Mouse (Mus musculus) small intestine, adult 2 months (tissue): Measurements from ENCODE around the gene Atg5. TPM values are rescaled to one million over a fixed set of nuclear protein-coding genes. Genes with fewer than 3 reads are reported as not detected.

Experiments
- H3K27ac ChIP-seq: fragments of 200-500 bp; 2 replicates; pipeline ENCODE4 v1.5.1; 2012; ENCODE audit warnings: low read depth, low read length, control low read depth, inconsistent platforms; ENCODE audit not compliant: insufficient read depth
- H3K27me3 ChIP-seq: fragments of 200-500 bp; 2 replicates; pipeline ENCODE4 v1.6.1; 2012; ENCODE audit warnings: mild to moderate bottlenecking, moderate library complexity, low read length, inconsistent platforms; ENCODE audit not compliant: control insufficient read depth, insufficient read depth
- H3K36me3 ChIP-seq: fragments of 200-500 bp; 2 replicates; pipeline ENCODE4 v1.6.1; 2012; ENCODE audit warnings: mild to moderate bottlenecking, low read length, control low read depth, inconsistent platforms; ENCODE audit not compliant: control insufficient read depth, insufficient read depth
- H3K4me1 ChIP-seq: fragments of 200-500 bp; 2 replicates; pipeline ENCODE4 v1.6.1; 2012; ENCODE audit warnings: low read length, inconsistent platforms, mixed read lengths; ENCODE audit not compliant: control insufficient read depth, insufficient read depth, insufficient read length
- H3K4me3 ChIP-seq: fragments of 200-500 bp; 2 replicates; pipeline ENCODE4 v1.5.1; 2012; ENCODE audit warnings: low read depth, mild to moderate bottlenecking, control low read depth, inconsistent platforms, low read length, moderate library complexity
- CTCF ChIP-seq: fragments of 200-500 bp; IDR thresholded peaks from 2 replicates; pipeline ENCODE4 v1.5.1; 2012; ENCODE audit warnings: low read depth, mild to moderate bottlenecking, control low read depth, inconsistent platforms, low read length, moderate library complexity, mixed read lengths; ENCODE audit not compliant: insufficient replicate concordance, insufficient read length; ENCODE audit errors: extremely low read depth
- POLR2A ChIP-seq: fragments of 200-500 bp; IDR thresholded peaks from 2 replicates; pipeline ENCODE4 v1.6.1; 2012; ENCODE audit warnings: low read depth, mild to moderate bottlenecking, control low read depth, inconsistent platforms, low read length, moderate library complexity
- WGBS: fragments of 180-500 bp; shearing (Covaris S2); methylation state at CpG from one replicate; pipeline ENCODE4 v1.1.7; 2018; 5-methylcytosine and 5-hydroxymethylcytosine counted together
- polyA plus RNA-seq: library from polyadenylated mRNA; depleted of rRNA; stranded (reverse); fragments of >200 nt; gene quantifications from 2 replicates; pipeline ENCODE4 v1.2.3, GENCODE M21; 2012

Gene Atg5
- polyA plus RNA-seq, 1 experiment = 6.4 TPM

DNA sequence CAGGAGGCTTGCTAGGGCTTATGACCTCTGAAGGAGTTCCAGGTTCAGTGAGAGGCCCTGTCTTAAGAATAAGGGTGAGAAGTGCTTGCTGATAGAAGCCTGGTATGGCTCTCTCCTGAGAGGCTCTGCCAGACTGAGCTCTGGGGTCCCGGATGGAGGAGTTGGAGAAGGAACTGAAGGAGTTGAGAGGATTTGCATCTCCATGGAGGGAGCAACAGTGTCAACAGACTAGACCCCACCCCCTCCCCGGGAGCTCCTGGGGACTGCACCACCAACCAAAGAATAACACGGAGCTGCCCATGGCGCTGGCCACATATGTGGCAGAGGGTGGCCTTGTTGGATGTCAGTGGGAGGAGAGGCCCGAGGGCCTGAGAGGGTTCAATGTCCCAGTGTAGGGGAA, 47.1 kb downstream of the Atg5 start:
- H3K27ac ChIP-seq = no peak overlapping the region
- H3K4me3 ChIP-seq = no peak overlapping the region
- WGBS = 76% methylated on average over 5 of the region's 5 CpGs
- H3K36me3 ChIP-seq = peaks cover 5% of the 10 kb centered on the region
- H3K27me3 ChIP-seq = no peaks in the 10 kb centered on the region
- no peak for TF ChIP-seq CTCF
- no peak for TF ChIP-seq POLR2A
- H3K4me1 ChIP-seq = peaks cover 11% of the 10 kb centered on the region; the same call in 1 of the 2 replicates

DNA sequence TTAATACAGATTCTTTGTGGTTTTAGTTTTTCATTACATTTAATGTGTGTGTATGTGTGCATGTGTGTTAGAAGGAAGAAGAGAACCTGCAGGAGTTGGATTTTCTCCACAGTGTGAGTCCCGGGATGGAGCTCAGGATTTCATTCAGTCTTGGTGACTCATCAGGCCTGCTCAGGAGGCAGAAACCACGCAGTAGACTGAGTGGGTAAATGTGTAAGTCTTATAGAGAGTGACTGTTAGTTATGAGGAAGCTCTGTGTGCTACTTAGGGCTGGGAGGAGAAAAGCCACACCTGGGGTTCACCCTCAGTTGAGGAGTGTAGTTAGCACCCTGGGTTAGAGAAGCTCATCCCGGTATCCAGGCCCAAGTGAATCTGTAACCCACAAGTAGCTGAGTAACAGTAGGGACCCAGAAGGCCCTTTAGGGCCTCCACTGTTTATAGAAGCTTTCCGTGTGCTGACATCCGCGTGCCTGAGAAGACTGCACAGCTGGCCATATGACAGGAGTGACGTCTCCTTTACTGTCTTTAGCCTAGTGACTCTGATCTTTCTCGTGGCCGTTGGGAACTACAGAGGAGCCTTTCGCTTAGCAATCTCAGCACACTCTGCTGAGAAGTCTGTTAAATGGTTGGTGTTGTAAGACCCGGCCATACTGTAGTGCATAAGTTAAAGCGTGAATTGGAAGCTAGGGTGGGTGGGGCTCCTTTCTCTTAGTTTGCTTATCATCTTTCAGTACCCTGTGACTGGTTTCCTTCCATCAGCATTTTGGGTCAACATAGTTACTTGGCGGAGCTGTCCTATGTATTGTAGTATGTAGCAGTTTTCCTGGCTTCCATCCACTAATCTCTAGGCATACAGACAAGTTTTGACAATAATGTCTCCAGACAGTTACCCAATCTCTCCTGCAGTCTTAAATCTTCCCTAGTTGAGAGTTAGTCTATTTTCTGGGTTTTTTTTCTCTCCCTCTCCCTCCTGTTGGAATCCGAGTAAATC, 48.4 kb downstream of the Atg5 start:
- Histone ChIP-seq H3K36me3 (peaks cover 9% of the 10 kb centered on the region), H3K4me1 (peaks cover 11% of the 10 kb centered on the region; the same call in 1 of the 2 replicates), H3K4me3 (no peak overlapping the region), H3K27me3 (no peaks in the 10 kb centered on the region), H3K27ac (no peak overlapping the region)
- WGBS = 54% methylated on average over 14 of the region's 14 CpGs
- no peak for TF ChIP-seq CTCF

DNA sequence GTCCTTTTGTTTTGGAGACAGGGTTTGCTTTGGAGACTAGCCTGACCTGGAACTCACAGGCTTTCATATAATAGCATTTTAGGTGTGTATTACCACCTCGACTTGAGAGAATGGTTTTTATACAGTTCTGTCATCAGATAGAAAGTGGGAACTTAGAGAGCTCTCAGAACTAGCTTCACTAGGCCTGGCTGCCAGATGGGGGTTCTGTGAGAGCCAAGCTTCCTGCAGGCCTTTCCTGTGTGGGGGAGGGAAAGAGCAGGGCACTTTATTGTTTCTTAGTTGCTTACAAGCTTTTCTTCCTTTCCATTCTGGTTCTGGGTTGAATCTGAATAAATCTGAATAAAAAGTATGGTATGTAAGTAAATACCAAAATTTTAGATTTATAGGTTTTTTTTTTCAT, 54.0 kb downstream of the Atg5 start:
- TF ChIP-seq CTCF = no peak
- no peak for TF ChIP-seq POLR2A
- no peaks in the 10 kb centered on the region for H3K27me3 ChIP-seq
- WGBS = 48% methylated on average over 1 of the region's 1 CpGs
- no peak overlapping the region for H3K4me3 ChIP-seq
- H3K36me3 ChIP-seq = 0 out of 2 replicates have a peak, but pooled peaks cover 7% of the 10 kb centered on the region
- 0 out of 2 replicates have a peak, but pooled peaks cover 2% of the 10 kb centered on the region for H3K4me1 ChIP-seq
- peak overlapping the region; percentile 66 for H3K27ac ChIP-seq

DNA sequence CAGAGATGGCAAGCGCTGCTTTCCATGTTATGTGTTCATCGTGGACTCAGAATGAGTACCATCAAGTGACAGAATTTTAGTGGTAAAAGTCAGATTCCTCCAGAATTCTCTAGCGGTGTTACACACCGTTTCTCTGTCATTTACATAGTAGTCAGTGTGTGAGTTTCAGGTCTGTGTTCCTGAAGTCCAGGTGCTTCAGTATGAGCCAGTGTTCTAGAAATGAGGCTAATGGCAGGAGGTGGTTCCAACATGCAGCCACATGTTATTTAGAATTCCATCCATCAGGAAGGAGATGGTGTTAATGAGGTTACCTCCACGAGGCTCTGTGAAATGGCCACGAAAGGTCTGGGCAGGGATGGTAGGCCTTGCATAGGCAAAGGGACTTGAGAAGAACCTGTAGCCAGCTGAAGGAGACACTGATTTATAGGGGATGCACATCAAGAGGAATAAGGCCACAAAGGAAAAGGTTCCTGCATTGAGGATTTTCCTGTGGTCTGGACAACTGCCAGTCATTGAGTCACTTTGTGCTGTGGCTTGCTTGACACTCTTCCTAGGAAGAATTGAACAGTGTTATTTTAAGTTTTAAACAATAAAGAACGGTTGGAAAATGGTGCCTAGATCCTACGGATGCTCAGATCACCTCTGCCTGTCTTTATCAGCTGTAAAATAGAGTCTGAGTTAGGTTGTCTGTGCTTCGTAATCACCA, 55.1 kb downstream of the Atg5 start:
- WGBS = 88% methylated on average over 9 of the region's 9 CpGs
- Histone ChIP-seq H3K27me3 (no peaks in the 10 kb centered on the region), H3K4me1 (0 out of 2 replicates have a peak, but pooled peaks cover 2% of the 10 kb centered on the region), H3K36me3 (0 out of 2 replicates have a peak, but pooled peaks cover 7% of the 10 kb centered on the region), H3K4me3 (no peak overlapping the region), H3K27ac (no peak overlapping the region)
- TF ChIP-seq POLR2A = no peak

DNA sequence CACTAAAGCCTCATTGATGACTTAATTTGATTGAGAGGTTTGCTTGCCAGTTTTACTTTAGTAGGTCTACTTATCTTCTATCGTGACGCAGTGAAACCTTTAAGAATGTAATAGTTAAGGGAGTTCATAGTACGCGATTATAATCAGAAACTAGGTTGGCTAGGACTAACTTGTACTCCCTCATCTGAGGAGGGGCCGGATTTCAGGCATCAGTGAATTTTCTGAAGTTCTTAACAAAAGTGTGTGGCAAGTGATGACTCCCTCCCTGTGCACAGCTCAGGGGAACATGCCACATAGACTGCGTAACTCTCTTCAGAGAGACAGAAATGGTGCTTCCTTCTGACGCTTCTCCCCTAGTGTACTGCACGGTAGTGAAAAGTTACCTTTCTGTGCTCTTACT, 55.7 kb downstream of the Atg5 start:
- no peak for TF ChIP-seq CTCF
- no peak for TF ChIP-seq POLR2A
- Histone ChIP-seq H3K36me3 (0 out of 2 replicates have a peak, but pooled peaks cover 7% of the 10 kb centered on the region), H3K27me3 (no peaks in the 10 kb centered on the region), H3K4me1 (0 out of 2 replicates have a peak, but pooled peaks cover under 1% of the 10 kb centered on the region), H3K4me3 (no peak overlapping the region), H3K27ac (no peak overlapping the region)
- 89% methylated on average over 8 of the region's 8 CpGs for WGBS

DNA sequence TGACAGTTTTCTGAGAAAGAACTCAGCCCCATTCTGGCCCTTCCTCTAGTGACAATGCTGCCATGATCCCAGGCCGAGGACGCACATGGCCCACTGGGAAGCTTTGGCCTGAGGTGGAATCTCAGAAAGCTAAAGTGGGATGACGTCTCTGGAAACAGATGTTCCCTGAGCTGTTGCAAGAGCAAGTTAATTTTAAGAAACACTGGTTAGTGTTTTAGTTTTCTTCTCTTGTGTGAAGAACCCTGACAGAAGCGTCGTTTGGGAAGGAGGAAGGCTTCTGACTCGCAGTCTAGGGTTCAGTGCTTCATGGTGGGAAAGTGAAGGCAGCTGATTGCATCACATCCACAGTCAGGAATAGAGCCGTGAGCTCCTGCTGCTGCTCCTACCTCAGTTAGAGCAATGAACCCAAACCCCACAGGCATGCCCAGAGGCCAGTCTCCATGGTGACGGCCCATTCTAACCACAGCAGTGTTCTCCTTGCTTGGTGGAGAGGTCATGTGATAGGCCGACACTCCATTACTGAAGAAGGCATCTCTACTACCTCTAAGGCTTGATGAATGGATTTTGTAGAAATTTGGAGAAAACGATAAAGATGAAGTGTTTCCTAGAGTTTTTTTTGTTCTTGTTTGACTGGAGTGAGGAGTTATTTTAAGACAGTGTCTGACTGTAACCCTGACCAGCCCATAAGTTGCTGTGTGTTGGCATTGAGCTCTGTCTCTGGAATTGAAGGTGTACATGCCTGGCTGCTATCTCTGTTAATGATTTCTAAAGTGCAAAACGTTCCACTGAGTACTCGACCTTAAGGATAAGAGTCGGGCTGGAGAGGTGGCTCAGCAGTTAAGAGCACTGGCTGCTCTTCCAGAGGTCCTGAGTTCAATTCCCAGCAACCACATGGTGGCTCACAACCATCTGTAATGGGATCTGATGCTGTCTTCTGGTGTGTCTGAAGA, 57.7 kb downstream of the Atg5 start:
- TF ChIP-seq CTCF = no peak
- no peak for TF ChIP-seq POLR2A
- no peaks in the 10 kb centered on the region for H3K4me1 ChIP-seq
- no peak overlapping the region for H3K4me3 ChIP-seq
- H3K36me3 ChIP-seq = 0 out of 2 replicates have a peak, but pooled peaks cover 7% of the 10 kb centered on the region
- 66% methylated on average over 13 of the region's 13 CpGs for WGBS
- no peak overlapping the region for H3K27ac ChIP-seq
- H3K27me3 ChIP-seq = no peaks in the 10 kb centered on the region
